Mouse (Mus musculus) T-helper 17 cell (primary cell): ENCODE results near the gene Ccdc183.

Source experiments
- in situ Hi-C, 2 experiments: fragments of 300-600 bp; cut with MboI, MseI; formaldehyde crosslinking; loops; 1 replicate in 1 of 2; 2 replicates in 1 of 2; pipeline ENCODE4 v1.15.1; 2025; ENCODE audit warnings: high pct_unique_total_duplicates in 2 of 2

Ccdc183 gene

DNA sequence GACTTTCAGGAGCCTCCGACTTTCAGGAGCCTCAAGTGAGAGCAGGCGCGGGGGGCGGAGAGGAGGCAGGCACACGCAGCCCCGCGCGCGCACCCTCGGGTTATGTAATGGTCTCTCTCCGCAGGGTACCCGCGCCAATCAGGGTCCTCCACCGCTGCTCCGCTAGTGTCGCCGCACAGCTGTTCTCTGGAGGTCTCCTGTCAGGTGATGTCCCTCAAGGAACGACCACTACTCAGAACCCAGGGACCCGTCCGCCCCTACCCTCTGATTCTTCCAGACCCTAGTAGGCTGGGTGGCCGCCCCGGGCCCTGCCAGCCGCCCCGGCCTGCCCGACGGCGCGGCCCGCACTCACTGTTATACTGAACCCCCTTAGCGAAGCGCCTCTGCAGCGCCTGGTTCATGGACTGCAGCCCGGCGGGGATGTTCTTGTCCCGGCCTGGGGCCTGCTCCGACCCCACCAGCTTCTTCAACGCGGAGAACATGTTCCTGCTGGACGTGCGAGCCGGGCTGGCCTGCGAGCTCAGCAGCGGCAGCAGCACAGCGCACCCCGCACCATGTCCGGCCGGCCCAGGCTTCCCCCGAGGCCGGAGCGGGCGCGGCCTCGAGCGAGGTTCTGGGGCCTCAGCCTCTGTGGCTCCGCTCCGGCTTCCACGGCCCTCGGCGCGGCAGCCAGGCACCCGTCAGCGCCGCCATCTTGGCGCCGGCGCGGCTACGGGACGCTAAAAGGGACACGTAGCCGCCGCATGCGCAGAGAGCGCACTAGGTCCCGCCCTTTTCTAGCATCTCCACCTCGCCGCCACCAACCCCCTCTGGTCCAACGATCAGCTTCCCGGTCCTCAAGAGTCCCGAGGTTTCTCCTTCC, 9.5 kb downstream of the Ccdc183 start, which contains the start of gene Rabl6:
Gene Rabl6 (minus strand): TSS at position 761 of the 862 bp plus-strand sequence.
- in situ Hi-C loops, result no loop called here

DNA sequence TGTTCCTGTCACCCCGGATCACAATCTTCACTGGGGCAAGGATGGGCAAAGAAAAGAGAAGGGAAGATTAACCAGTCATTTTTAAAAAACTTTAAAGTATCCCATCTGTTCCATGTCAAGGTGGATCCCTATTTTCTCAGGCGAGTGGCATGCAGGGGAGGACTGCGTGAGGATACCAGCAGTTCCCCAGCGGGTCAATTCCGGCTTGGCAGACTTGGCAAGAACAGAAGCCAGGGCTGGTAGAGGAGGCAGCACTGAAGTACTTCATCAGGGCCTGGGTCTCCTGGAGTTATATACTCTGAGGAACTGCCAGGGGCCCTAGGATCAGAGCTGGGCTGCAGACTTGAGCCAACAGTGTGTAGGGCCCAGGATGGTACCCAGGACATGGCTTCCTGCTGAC, 15.0 kb downstream of the Ccdc183 start:
- in situ Hi-C loops, result no loop called here

DNA sequence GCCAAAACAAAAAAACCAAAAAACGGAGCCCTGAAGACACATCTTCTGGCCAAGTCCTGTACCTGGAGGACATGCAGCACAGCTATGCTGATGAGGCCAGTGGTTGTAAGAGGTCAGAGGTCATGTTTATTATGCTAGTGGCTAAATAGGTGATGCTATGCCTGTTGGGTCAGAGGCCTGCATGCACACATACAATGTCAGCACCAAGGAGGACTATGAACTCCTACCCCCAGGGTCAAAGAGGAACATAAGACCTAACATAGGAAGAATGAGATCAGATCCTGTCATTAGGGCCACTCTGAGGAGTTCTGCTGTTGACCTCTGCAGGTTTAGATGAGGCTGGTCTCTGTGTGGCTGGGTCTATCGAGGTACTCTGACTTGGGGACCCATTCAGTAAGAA, 17.4 kb downstream of the Ccdc183 start:
- in situ Hi-C loops, result no loop called here

DNA sequence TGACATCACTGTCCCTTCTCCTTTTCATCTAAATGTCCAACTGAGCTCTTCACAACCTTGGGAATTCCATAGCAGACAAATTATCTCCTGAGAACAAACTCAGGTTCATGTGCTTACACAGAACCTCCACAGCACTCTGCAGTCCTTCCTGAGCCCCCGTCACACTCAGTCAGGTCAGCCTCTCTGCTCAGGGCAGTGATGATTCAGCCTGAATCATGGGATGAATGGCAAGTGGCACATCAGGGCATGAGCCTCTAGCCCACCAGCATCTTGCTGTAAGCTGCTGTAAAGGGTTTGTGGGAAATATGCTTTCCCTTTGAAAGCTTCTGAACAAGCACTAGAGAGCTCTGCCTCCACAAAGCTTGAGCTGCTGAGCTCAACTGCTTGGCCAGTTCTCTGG, 18.7 kb downstream of the Ccdc183 start:
- in situ Hi-C loops, result no loop called here

DNA sequence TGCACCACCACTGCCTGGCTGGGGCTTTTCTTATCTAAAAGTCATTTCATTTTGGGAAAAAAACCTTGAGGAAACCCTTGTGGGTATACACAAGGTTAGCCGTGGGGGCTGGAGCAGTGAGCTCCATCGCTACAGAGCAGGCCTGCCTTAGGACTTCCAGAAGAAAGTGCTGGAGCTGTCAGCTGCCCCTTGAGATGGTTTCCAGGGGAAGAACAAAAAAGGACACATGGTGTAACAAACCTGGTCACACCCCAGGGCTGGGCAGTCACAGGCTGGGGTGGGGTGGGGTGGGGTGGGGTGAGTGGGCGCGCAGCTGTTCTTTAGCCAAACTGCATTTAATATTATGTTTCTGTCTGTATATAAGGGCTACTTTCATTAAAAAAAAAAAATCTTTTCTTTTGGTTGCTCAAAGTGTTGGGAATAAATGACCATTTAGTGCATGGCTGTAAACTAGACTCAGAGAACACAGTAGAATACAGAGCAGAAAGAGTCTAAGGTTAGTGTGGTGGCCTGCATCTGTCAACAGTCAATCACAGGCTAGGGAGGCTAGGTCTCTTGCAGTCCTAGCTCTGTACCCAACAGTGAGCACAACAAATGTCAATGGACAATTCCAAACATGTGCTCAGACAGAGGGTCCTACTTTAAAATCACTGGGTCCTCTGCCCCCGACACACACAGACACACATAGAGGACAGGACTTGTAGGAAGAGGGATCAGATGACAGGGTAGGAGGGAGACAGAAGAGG, 20.5 kb downstream of the Ccdc183 start:
- in situ Hi-C loops, result no loop called here

DNA sequence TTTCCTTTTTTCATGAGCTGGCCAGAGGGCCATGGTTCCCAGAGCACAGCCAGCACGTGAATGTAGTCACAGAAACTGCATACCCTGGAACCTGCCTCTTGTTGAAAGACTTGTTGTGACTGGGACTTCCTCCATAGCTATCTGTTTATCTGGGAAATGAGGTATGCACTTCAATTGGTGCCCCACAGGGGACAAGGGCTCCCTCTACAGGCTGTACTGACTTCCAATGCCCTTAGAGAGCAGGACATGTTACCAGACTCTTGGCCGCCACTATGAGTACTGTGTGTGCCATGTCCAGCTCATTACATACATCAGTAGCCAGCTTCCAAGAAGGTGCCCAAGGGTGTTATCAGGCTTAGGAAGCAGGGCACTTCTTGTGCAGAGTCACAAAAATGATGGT, 25.6 kb downstream of the Ccdc183 start:
- in situ Hi-C loops, result no loop called here

DNA sequence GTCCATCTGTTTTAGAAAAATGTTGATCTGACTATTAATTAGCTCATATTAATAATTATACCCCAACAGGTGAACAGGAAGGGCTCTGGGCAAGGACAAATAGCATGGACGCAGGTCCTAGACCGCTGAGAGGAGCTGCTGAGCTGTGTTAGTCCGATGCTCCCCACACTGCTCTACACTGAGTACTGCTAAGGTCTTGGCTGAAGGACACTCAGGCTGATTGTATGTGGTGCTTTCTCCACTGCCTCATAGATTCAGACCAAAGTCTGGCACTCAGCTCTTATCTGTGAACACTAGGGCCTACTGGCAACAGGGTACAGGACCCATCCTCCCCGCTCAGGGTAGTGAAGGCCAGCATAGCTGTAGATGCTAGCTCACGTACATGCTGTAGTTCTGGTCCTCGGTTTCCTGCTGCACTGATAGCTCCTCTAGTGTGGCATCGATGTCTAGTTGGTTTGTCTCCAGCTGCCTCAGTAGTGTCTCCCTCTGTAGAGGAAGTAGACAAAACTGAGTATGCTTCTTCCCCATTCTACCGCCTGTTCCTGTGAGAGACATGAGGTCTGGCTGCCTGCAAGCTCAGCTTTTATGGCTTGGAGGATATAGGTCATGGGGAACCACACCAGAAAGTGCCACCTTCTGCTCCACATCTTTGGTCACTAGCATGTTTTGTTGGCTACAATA, 29.1 kb downstream of the Ccdc183 start:
- in situ Hi-C loops, result no loop called here

DNA sequence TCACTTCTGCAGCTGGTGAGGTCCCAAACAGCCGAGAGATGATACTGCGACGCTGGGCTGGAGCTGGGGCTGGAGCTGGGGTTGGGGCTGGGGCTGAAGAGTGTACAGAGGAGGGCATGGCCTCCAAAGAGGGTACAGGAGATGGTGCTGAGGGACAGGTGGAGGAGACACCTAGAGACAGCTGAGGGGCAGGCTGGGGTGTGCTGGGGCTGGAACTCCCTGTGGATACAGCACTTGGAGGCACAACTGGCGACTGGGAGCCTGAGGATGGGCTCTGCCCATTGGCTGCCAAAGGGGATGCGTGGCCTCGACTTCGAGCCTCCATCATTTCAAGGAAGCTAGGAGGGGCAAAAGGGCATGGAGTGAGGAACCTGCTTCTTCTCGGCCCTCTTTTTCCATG, 30.2 kb downstream of the Ccdc183 start:
- in situ Hi-C loops, result no loop called here

DNA sequence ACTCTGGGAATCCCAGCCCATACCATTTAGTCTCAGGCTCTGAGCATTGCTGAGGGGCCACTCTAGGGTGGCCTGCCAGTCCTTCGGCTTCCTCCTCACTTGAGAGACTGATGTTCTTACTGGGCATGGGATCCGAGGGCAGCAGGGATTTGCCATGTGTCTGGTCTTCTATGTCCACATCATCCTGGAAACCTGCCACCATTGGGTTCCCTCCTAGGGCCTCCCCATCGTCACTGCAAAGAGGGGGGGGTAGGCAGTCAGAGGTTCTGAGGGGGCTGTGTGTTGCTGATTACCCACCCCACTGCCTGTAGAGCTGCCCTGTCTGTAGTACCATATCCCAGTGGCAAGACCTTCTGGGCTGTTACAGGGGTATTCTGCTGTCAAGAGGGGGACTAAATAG, 31.9 kb downstream of the Ccdc183 start:
- in situ Hi-C loops, result no loop called here

DNA sequence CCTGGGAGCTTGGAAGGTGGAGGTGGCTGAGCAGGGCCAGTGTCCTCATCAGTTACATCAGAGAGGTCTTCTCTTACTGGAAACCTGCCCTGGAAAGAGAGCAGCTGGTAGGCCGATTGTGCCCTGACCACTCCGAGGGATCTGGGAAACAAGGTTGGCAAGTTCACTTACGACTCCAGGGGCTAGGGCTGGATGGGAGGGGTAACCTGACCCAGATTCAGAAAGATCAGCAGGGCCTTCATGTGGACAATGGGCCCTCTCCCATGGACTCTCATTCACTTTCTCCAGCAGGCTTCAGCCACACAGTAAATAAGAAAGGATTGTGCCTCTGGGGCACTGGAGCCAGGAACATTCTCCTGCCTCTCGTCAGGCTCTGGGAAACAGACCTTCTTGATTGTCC, 32.6 kb downstream of the Ccdc183 start:
- in situ Hi-C loops, result no loop called here

DNA sequence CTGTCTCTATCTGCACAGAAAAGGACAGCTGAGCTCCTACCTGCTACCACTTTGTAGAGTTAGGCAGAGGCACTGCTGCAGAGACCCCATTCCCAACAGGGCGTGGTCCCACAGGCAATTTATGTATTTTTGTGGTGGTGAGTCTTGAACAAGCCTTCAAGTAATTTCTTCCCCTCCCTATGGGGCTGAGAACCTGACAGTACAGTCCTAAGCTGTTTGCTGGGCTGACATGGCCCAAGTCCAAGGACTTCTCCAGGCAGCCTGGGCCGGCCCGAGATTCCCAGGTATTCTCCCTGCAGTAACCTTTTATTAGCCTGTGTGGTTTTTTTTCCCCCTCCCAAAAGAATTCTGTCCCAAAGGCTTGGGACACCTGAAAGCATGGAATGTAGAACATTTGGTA, 33.3 kb downstream of the Ccdc183 start:
- in situ Hi-C loops, result no loop called here

DNA sequence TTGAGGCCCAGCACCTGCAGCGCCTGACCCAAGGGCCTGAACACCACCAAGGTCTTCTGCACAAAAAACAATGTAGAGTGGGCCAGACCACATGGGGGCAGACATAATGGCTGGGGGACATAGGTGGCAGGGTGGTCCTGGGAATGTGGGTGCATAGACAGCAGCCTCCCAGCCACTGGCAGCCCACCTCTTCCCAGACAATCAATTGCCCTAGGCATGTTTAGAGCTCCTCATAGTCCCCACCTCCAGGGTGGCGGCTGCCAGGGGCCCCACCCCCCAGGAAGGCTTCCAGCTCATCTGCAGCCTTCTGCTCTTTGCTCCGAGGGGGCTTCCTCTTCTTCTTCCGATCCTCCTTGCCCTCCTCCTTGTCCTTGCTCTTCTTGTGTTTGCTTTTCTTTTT, 33.9 kb downstream of the Ccdc183 start:
- in situ Hi-C loops, result no loop called here

DNA sequence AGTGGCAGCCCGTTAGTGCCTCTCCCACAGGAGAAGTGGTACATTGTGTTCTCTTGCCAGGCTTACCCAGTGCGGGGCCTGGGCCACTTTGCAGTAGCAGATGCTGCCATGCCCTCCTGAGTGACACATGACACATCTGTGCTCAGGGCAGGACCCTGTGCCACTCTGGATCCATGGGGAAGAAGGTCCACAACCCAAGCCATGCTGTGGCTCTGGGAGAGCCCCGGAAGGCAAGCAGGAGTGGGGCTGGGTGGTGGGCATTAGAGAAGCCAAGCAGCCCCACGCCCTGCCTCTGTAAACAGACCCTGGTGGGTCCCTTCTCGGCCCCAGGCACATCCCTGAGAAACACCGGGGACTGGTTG, 34.4 kb downstream of the Ccdc183 start:
- in situ Hi-C loops, result no loop called here

DNA sequence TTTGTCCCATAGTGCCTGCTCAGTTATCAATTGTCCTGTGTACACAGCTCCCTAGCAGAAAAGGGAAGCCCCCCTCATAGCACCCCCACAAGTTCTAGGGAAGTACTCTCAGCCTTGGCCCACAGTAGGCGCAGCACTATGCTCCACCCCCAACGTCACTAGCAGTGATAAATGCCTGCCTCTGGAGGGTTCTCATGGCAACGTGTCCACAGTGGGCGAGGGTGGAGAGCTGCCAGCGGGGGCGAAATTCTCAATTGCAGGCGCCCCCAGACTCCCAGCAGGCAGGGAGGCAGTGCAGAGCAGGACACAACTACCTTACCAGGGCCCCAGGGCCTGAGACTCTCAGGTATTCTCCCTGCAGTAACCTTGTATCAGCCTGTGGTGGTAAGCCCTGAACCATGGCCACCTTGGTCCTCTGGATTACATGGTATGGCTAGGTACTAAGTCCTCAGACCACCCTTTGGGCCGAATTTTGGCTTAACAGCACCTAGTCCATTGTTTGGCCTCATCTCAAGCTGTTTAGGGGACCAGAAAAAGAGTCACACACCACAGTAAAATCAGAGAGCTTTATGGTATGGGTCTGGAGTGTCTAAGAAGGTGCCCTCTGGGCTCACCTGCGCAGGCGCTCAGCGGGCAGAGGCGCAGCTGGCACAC, 34.9 kb downstream of the Ccdc183 start:
- in situ Hi-C loops, result no loop called here

DNA sequence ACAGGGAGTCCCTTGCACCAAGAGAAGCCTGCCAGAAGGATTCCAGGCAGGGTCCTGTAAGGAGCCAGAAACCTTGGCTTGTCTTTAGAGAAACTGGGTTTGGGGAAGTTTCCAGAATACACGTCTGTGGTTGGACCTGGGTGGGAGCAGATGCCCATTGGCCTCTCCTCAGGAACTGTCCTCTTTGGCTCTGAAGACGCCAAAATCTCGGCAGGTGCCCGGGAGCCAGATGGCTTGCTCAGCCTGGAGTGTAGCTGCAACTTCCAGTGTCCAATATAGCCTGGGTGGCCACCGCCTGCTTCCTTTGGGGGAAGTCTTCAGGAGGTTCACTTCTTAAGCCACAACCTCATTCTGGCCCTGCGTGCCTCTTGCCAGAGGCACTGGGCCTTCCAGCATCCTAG, 35.6 kb downstream of the Ccdc183 start:
- in situ Hi-C loops, result no loop called here

DNA sequence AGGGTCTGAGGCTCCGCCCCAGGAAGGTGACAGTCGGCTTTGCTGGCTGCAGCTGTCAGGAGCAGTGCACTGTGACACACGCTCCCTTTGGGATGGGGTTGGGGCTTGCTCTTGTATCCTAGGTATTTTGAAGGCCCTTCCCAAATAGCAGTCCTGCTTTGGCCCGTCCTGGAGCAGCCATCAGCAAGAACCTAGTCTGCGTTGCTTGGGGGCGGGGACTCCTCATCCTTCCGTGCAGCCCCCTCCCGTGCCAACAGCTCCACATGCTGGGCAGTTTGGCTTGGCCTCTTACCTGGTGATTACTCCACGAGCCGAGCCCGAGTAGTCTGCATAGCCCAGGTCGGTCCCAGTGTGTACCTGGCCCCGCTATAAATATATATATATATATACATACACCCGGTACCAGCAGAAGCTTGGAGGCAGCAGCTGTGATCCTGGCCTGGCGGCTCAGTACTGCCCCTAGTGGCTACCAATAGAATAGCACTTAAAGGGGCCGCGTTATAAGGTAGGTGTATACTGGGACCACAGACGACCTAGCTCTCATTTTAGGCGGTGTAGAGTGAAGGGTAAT, 36.1 kb downstream of the Ccdc183 start, which contains the start of gene Ajm1:
Gene Ajm1 (minus strand): TSS at position 464 of the 571 bp plus-strand sequence.
- in situ Hi-C loops, result no loop called here

DNA sequence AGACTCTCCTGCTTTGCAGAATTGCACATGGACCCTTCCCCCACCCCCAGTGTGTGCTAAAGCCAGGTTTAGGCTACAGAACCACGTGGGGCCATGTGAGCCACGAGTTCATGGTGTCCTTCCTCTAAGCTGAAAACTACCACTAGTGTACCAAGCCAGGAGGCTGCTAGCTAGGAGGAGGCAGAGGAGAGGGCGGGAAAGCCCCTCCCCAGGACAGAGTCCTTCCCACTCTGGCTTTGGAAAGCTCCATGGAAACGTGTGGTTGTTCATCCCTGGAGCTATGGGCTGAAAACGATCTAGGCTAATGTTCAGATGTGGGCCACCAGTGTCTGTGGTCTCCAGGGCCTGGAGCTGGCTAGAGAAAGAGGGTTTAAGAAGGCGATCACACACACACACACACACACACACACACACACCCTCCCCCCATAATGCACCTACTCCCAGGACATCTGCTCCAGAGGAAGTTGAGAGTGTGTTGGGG, 36.8 kb downstream of the Ccdc183 start:
- in situ Hi-C loops, result no loop called here

DNA sequence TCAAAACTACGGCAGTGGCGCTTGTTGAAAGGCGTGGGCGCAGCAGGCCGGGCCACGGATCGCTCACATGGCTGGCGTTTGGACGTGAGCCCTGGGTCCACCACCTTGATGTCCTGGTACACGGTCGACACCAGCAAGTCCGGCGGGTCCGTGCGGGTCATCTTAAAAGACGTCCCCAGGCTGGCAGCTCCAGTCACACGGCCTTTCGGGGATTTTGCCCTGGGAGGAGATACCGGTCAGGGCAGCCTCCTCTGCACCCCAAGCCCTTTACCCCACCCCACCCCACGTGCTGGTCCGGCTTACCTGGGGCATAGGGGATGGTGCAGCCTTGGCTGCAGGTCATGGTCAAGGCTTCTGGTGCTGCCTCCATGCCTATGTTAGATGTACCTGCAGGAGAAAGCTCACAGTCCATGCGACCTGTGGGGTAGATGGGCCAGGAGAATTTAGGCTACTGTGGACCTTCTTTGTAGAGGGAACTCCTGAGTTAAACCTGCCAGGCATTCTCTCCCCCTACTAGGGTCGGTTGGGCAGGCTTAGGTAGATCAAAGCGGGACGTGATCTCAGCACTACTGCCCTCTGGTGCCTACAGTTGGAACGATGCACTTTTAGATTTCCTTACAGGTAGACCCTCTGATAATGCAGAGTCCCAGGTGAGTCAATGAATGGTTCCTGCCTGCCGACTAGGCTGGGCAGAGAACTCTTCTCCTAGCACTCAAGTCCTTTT, 37.6 kb downstream of the Ccdc183 start:
- in situ Hi-C loops, result loop anchor here in 1 of 2 experiments (5.0 kb wide), 1 partner anchor 78 kb away; the partner anchor contains the start of genes C8g and Fbxw5

DNA sequence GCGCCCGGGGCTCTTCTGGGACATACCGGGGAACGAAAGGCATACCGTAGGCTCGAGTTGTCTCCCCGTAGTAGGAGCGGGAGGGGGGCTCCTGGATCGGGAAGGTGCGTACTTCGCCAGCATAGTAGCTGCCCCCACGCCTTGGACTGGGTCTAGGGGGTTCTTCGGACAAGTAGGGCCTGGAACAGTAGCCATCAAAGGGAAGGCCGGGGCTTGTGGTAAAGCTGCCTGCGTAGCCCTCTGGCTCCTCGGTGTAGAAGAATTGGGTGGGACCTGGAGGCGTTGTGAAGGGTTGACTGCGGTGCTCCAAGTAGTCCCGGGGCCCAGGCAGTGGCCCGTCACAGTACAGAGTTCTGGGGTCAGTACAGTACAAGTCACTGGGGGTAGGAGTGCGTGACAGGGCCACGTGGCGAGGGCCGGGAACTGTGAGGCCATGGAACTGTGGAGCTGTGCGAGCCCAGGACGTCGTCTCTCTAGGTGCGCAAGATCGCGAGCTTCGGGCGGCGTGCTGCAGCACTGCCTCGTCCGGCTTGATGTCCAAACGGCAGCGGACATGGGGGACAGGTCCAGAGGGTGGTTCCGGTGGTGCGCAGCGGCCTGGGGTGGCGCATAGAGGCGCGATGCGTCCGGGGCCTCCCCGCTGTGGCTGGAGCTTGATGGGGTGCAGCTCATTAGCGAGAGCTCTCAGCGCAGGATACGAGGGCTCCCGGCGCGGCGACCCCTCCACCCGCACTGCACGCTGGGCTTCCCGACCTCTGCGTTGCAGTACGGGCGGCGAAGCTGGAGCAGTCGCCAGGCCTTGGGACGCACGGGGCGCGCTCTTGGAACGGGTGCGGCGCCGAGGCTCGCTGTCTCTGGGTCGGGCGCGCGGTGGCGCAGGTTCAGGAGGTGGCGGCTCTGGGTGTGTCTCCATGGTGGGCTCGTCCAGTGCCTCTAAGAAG, 38.4 kb downstream of the Ccdc183 start:
- in situ Hi-C loops, result loop anchor here in 1 of 2 experiments (5.0 kb wide), 1 partner anchor 77 kb away; the partner anchor contains the start of genes C8g and Fbxw5
